In the genomic region with DNA sequence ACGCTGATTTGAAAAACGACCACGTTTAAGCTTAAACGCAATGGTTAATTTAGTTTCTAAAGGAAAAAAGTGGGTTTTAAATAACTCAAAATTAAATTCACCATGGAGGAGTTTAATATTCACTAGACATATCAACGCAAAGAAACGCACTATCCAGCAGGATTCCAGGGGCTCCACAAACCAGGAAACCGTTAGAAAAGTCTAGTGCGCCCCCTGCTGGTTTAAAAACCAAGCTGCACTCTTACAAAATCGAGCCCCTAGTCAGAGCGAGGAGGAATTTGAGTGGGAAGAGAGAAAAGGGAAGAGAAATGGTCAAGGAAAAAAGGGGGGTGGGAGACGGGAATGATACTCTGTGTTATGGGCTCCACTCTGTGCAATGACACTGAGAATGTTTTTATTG, we compare ENCODE assay signal across 9 mouse cellular contexts. TPM values are rescaled to one million over a fixed set of nuclear protein-coding genes. Genes with fewer than 3 reads are reported as not detected.
DNase-seq lines count a peak whose midpoint lies in the region; ATAC-seq and TF ChIP-seq lines count a peak whose summit lies in the region.
"Had no signal": no experiment of that assay in that cellular context is flagged by ENCODE, and none has a peak within 500 bp of the region (broad histone marks: within the 10 kb centered on the region; RNA-seq: fewer than 3 reads in every experiment).

No protein-coding gene starts in this region.

- H3K9ac ChIP-seq in heart, embryonic 16.5 days (ENCODE audit: low read length) = no peak overlapping the region
- H3K9ac ChIP-seq in liver, embryonic 11.5 days (ENCODE audit: low read depth, low read length) = no peak overlapping the region

- DNase-seq in layer of hippocampus, postnatal 14 days (ENCODE audit: low spot score in 2 of 2) = peak; percentile 52 to 66
- DNase-seq in layer of hippocampus, postnatal 36 days = no peak
- no peak for DNase-seq in G1E (ENCODE audit: low spot score)
- peak; percentile 75 for DNase-seq in embryo, embryonic 11 days
- DNase-seq in liver, embryonic 11.5 days (ENCODE audit: low spot score) = no peak
- DNase-seq in naive thymus-derived CD4-positive, alpha-beta T cell, adult 2 months (ENCODE audit: low read depth) = peak; percentile 63
- DNase-seq in urinary bladder, postnatal 4 days (ENCODE audit: low spot score in 2 of 2) = no peak

- 0 out of 2 replicates have a peak, but pooled peaks have one; percentile 9 for TF ChIP-seq CTCF in G1E (IDR thresholded peaks at IDR 0.05; ENCODE audit: low read depth, low read length)

- H3K4me2 ChIP-seq in heart, embryonic 16.5 days (ENCODE audit: low read depth, low read length) = peak overlapping the region; percentile 45
- H3K4me2 ChIP-seq in liver, embryonic 11.5 days = peak overlapping the region; percentile 54

- no peak for ATAC-seq in G1E (ENCODE audit: extremely low read depth, insufficient number of reproducible peaks, low FRiP score, poor library complexity, severe bottlenecking)
- no peak; the same call in 1 of the 2 replicates for ATAC-seq in heart, embryonic 16.5 days (replicated peaks; ENCODE audit: extremely low read depth, insufficient read depth, low FRiP score)
- no peak for ATAC-seq in liver, embryonic 11.5 days (replicated peaks; ENCODE audit: low FRiP score)

- peak overlapping the region; percentile 50; the same call in 1 of the 2 replicates for H3K27ac ChIP-seq in heart, embryonic 16.5 days (ENCODE audit: low read length)
- H3K27ac ChIP-seq in liver, embryonic 11.5 days (ENCODE audit: low read depth, low read length) = no peak overlapping the region

- 24% methylated on average over 11 of the region's 11 CpGs for WGBS in heart, embryonic 16.5 days
- 22% methylated on average over 11 of the region's 11 CpGs for WGBS in liver, embryonic 11.5 days

- H3K27me3 ChIP-seq in G1E (ENCODE audit: insufficient read depth, low read length) = no peaks in the 10 kb centered on the region
- H3K27me3 ChIP-seq in heart, embryonic 16.5 days (ENCODE audit: control insufficient read depth, insufficient read depth, low read length) = no peaks in the 10 kb centered on the region
- no peaks in the 10 kb centered on the region for H3K27me3 ChIP-seq in liver, embryonic 11.5 days (replicated peaks; ENCODE audit: control insufficient read depth, insufficient read depth, low read length)

- H3K9me3 ChIP-seq in G1E (replicated peaks) = no peaks in the 10 kb centered on the region
- H3K9me3 ChIP-seq in heart, embryonic 16.5 days (replicated peaks; ENCODE audit: control insufficient read depth, low read length) = no peaks in the 10 kb centered on the region
- no peaks in the 10 kb centered on the region for H3K9me3 ChIP-seq in liver, embryonic 11.5 days (ENCODE audit: control insufficient read depth, low read length)

- peaks cover 76% of the 10 kb centered on the region for H3K36me3 ChIP-seq in G1E (replicated peaks)
- peaks cover 14% of the 10 kb centered on the region for H3K36me3 ChIP-seq in heart, embryonic 16.5 days (ENCODE audit: control insufficient read depth, insufficient read depth)
- H3K36me3 ChIP-seq in liver, embryonic 11.5 days (ENCODE audit: control insufficient read depth, insufficient read depth, low read length) = peaks cover 10% of the 10 kb centered on the region

- H3K4me3 ChIP-seq in G1E (ENCODE audit: low read depth, low read length) = no peak overlapping the region
- peak overlapping the region; percentile 11; the same call in 1 of the 2 replicates for H3K4me3 ChIP-seq in heart, embryonic 16.5 days (ENCODE audit: low read length)
- no peak overlapping the region for H3K4me3 ChIP-seq in liver, embryonic 11.5 days (ENCODE audit: low read depth, low read length)
- H3K4me3 ChIP-seq: erythroblast, embryonic 14.5 days had no signal

- H3K4me1 ChIP-seq in G1E (ENCODE audit: insufficient read depth, low read depth, low read length) = peaks cover 5% of the 10 kb centered on the region
- H3K4me1 ChIP-seq in heart, embryonic 16.5 days (ENCODE audit: control insufficient read depth, insufficient read depth, low read length) = peaks cover 12% of the 10 kb centered on the region
- H3K4me1 ChIP-seq in liver, embryonic 11.5 days (replicated peaks; ENCODE audit: control insufficient read depth, insufficient read depth, low read length) = peaks cover 12% of the 10 kb centered on the region

RNA-seq across cellular contexts. Expression of gene Marc1, which starts 14.0 kb away (rescaled TPM):
- under 1 TPM in 1 of 2 experiments, not detected in 1; 0.35 TPM for total RNA-seq in layer of hippocampus, postnatal 14 days (2021)
- total RNA-seq in layer of hippocampus, postnatal 36 days (2021) = under 1 TPM in 1 of 2 experiments, not detected in 1; 0.25 TPM
- total RNA-seq in G1E (2014; fragmentation: Nextera tagmentation) (not detected in 2 replicates), G1E (2017) (not detected in 2 replicates)
- not detected in 2 replicates for polyA plus RNA-seq in G1E (2012)
- polyA plus RNA-seq in heart, embryonic 16.5 days (2015; fragmentation: Nextera tagmentation; extraction: Ambion mirVana) = 0.29 TPM in 1 of 2 replicates, not detected in the other
- 3.9 and 5.1 TPM in 2 replicates for polyA plus RNA-seq in liver, embryonic 11.5 days (2014; fragmentation: Nextera tagmentation; extraction: Ambion mirVana)
- polyA plus RNA-seq: erythroblast, embryonic 14.5 days had no signal

RNA-seq across cellular contexts. Expression of gene Marc2, which starts 21.2 kb away (rescaled TPM):
- 10 to 100 TPM; 93.0 to 97.6 TPM for total RNA-seq in layer of hippocampus, postnatal 14 days (2021)
- 100 to 1,000 TPM; 103 to 110 TPM for total RNA-seq in layer of hippocampus, postnatal 36 days (2021)
- total RNA-seq in G1E (2014; fragmentation: Nextera tagmentation) (41.9 and 53.5 TPM in 2 replicates), G1E (2017) (39.4 and 39.8 TPM in 2 replicates)
- 62.0 and 75.9 TPM in 2 replicates for polyA plus RNA-seq in G1E (2012)
- 117 and 137 TPM in 2 replicates for polyA plus RNA-seq in heart, embryonic 16.5 days (2015; fragmentation: Nextera tagmentation; extraction: Ambion mirVana)
- polyA plus RNA-seq in liver, embryonic 11.5 days (2014; fragmentation: Nextera tagmentation; extraction: Ambion mirVana) = 240 and 250 TPM in 2 replicates

RNA-seq across cellular contexts. Expression of gene C130074G19Rik, which starts 57.9 kb away (rescaled TPM):
- total RNA-seq in layer of hippocampus, postnatal 14 days (2021) = 10 to 100 TPM in 1 of 2 experiments, 1 to 10 TPM in 1; 9.3 to 12.1 TPM
- total RNA-seq in layer of hippocampus, postnatal 36 days (2021) = 1 to 10 TPM; 7.0 to 8.1 TPM
- total RNA-seq in G1E (2014; fragmentation: Nextera tagmentation) (not detected in 2 replicates), G1E (2017) (not detected in 2 replicates)
- polyA plus RNA-seq in G1E (2012) = not detected in 2 replicates
- polyA plus RNA-seq in heart, embryonic 16.5 days (2015; fragmentation: Nextera tagmentation; extraction: Ambion mirVana) = 1.1 and 1.3 TPM in 2 replicates
- polyA plus RNA-seq in liver, embryonic 11.5 days (2014; fragmentation: Nextera tagmentation; extraction: Ambion mirVana) = 1.9 and 2.0 TPM in 2 replicates

Comparison
In these comparisons a context has a peak if more than half of its experiments do, and no peak if none do; other contexts are left out.
1. DNase-seq: peak in layer of hippocampus, postnatal 14 days (2 of 2), embryo, embryonic 11 days (single experiment) and naive thymus-derived CD4-positive, alpha-beta T cell, adult 2 months (single experiment); none in layer of hippocampus, postnatal 36 days (0 of 2), G1E (single experiment), liver, embryonic 11.5 days (single experiment) and urinary bladder, postnatal 4 days (0 of 2).
2. RNA of gene C130074G19Rik, which starts 57.9 kb away (total RNA-seq): 9.3 to 12.1 TPM in layer of hippocampus, postnatal 14 days and 7.0 to 8.1 TPM in layer of hippocampus, postnatal 36 days; not detected in G1E; every median in the first group is over 4 times any median in the second.